Mouse (Mus musculus) testis, adult 2 months (tissue): Measurements from ENCODE around the gene Wdr47.

Experiments used
- CTCF ChIP-seq: fragments of 200-500 bp; IDR thresholded peaks from 2 replicates; pipeline ENCODE4 v1.5.1; 2012; ENCODE audit warnings: low read depth, mild to moderate bottlenecking, inconsistent platforms, low read length, moderate library complexity; ENCODE audit not compliant: control insufficient read depth, insufficient read depth, insufficient replicate concordance
- POLR2A ChIP-seq: fragments of 200-500 bp; IDR thresholded peaks from 2 replicates; pipeline ENCODE4 v1.6.1; 2012; ENCODE audit warnings: low read depth, mild to moderate bottlenecking, inconsistent platforms, low read length, moderate library complexity; ENCODE audit not compliant: control insufficient read depth

- TF ChIP-seq CTCF: no peak
- no peak for TF ChIP-seq POLR2A
Measured at GRCm38 (mm10) chr3:108572309-108573010, 18.6 kb upstream of the Wdr47 start.
